Mouse (Mus musculus): ENCODE data around the gene Zbtb12.

DNA sequence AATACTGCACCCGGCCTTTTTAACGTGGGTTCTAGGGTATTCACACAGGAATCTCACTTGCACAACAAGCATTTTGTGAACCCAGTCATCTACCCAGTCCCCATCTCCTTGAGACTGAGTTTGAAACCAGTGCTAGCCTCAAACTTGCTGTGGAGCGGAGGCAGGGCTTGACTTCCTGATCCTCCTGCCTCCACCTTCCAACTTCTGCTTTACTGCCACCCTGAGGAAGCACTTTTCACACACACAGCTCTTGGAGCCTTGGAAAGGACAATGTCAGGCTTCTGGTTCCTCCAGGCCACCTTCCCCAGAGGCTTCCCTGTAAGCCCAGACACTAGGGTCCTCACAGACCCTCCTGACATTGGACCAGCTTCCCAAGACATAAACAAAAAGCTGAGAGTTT, 4.0 kb downstream of the Zbtb12 start:
- TF ChIP-seq CTCF (IDR thresholded peaks at IDR 0.05; ENCODE audit: insufficient read depth, low read length) = no peak
- no peak for TF ChIP-seq POLR2A (IDR thresholded peaks at IDR 0.05; ENCODE audit: borderline replicate concordance, extremely low read depth, low read depth, low read length)
